8 mouse cellular contexts compared by ENCODE assay signal in the genomic region with DNA sequence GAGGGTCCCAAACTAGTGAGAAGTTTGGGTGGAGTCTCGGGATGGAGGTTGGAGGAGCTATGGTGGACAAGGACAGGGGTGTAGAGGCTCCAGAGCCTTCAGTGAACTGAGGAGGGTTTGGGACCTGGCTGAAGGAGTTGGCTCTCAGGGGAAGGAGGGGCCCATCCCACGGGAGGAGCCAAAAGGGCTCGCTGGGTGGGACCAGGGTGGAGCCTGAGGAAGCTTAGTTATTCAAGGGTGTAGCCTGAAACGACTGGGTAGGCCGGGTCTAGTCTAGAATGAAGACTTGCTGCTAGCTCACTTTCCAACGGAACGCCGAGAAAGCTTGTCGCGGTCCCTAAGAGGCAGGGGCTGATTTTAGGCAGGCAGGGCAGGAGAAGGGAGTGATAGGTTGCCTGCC. TPM values are rescaled to one million over a fixed set of nuclear protein-coding genes. Genes with fewer than 3 reads are reported as not detected.
DNase-seq lines count a peak whose midpoint lies in the region; ATAC-seq and TF ChIP-seq lines count a peak whose summit lies in the region.

No protein-coding gene starts in this region.

- no peaks in the 10 kb centered on the region for H3K36me3 ChIP-seq in ES-E14 (ENCODE audit: control insufficient read depth, insufficient read depth, low read length, poor library complexity, severe bottlenecking)
- H3K36me3 ChIP-seq in forebrain, embryonic 15.5 days: no peaks in the 10 kb centered on the region
- no peaks in the 10 kb centered on the region for H3K36me3 ChIP-seq in hindbrain, embryonic 11.5 days (ENCODE audit: control insufficient read depth, insufficient read depth, low read length)
- no peaks in the 10 kb centered on the region for H3K36me3 ChIP-seq in limb, embryonic 15.5 days
- no peaks in the 10 kb centered on the region for H3K36me3 ChIP-seq in midbrain, embryonic 15.5 days (replicated peaks)

- peaks cover 0 to 11% of the 10 kb centered on the region in 2 experiments; a peak in 1 of 4 replicates for H3K4me1 ChIP-seq in ES-E14 (ENCODE audit: control insufficient read depth in 2 of 2, insufficient read depth in 2 of 2, low read length in 2 of 2, poor library complexity in 1 of 2)
- peaks cover 17% of the 10 kb centered on the region for H3K4me1 ChIP-seq in forebrain, embryonic 15.5 days
- H3K4me1 ChIP-seq in hindbrain, embryonic 11.5 days (replicated peaks; ENCODE audit: control insufficient read depth, insufficient read depth, low read length): no peaks in the 10 kb centered on the region
- H3K4me1 ChIP-seq in limb, embryonic 15.5 days: peaks cover 18% of the 10 kb centered on the region
- peaks cover 16% of the 10 kb centered on the region for H3K4me1 ChIP-seq in midbrain, embryonic 15.5 days

- under 1% methylated on average over 10 of the region's 10 CpGs for WGBS in forebrain, embryonic 15.5 days
- 0% methylated on average over 10 of the region's 10 CpGs for WGBS in hindbrain, embryonic 11.5 days
- under 1% methylated on average over 10 of the region's 10 CpGs for WGBS in limb, embryonic 15.5 days
- WGBS in midbrain, embryonic 15.5 days: under 1% methylated on average over 10 of the region's 10 CpGs

- peak overlapping the region; percentile 65 for H3K4me2 ChIP-seq in forebrain, embryonic 15.5 days (replicated peaks)
- peak overlapping the region; percentile 69 for H3K4me2 ChIP-seq in hindbrain, embryonic 11.5 days (replicated peaks; ENCODE audit: low read depth, low read length)
- peak overlapping the region; percentile 94 for H3K4me2 ChIP-seq in limb, embryonic 15.5 days
- H3K4me2 ChIP-seq in midbrain, embryonic 15.5 days: peak overlapping the region; percentile 69

- DNase-seq in ES-E14 (ENCODE audit: low read depth, low spot score): peak; percentile 95
- DNase-seq in adrenal gland, postnatal 36 days: peak; percentile 90
- peak; percentile 51 for DNase-seq in hindbrain, embryonic 11.5 days (ENCODE audit: low spot score)
- DNase-seq in thymus, postnatal 0 days (ENCODE audit: low spot score): no peak
- DNase-seq in left cerebral cortex, adult 9 months (ENCODE audit: low spot score in 2 of 2): no peak

- in situ Hi-C loops in ES-E14 (cut with MboI; ENCODE audit: low sequenced_read_pairs in 2 of 2, unreplicated experiment in 2 of 2): no loop called here

- H3K27ac ChIP-seq in ES-E14 (ENCODE audit: insufficient read depth, low read depth, low read length, poor library complexity, severe bottlenecking): no peak overlapping the region
- no peak overlapping the region for H3K27ac ChIP-seq in forebrain, embryonic 15.5 days (replicated peaks)
- no peak overlapping the region for H3K27ac ChIP-seq in hindbrain, embryonic 11.5 days (ENCODE audit: low read depth, low read length)
- H3K27ac ChIP-seq in limb, embryonic 15.5 days: peak overlapping the region; percentile 83
- H3K27ac ChIP-seq in midbrain, embryonic 15.5 days: no peak overlapping the region

- 0 out of 2 replicates have a peak, but pooled peaks have one; percentile 27 for ATAC-seq in forebrain, embryonic 15.5 days (replicated peaks)
- ATAC-seq in hindbrain, embryonic 11.5 days (ENCODE audit: low FRiP score): 0 out of 2 replicates have a peak, but pooled peaks have one; percentile 8
- ATAC-seq in limb, embryonic 15.5 days (ENCODE audit: insufficient number of reproducible peaks, low FRiP score, low TSS enrichment, low read depth): 0 out of 2 replicates have a peak, but pooled peaks have one; percentile 59
- ATAC-seq in midbrain, embryonic 15.5 days (replicated peaks): peak; percentile 31; the same call in 1 of the 2 replicates

- peak overlapping the region; percentile 65 to 92 for H3K4me3 ChIP-seq in ES-E14 (ENCODE audit: insufficient read depth in 1 of 2, low read depth in 1 of 2, low read length in 2 of 2, poor library complexity in 1 of 2, severe bottlenecking in 1 of 2)
- peak overlapping the region; percentile 40 for H3K4me3 ChIP-seq in forebrain, embryonic 15.5 days
- H3K4me3 ChIP-seq in hindbrain, embryonic 11.5 days (ENCODE audit: low read depth, low read length): peak overlapping the region; percentile 36; the same call in 1 of the 2 replicates
- peak overlapping the region; percentile 54 for H3K4me3 ChIP-seq in limb, embryonic 15.5 days
- H3K4me3 ChIP-seq in midbrain, embryonic 15.5 days: peak overlapping the region; percentile 37

- H3K9ac ChIP-seq in ES-E14 (ENCODE audit: insufficient read depth, low read depth, low read length, poor library complexity, severe bottlenecking): 0 out of 2 replicates have a peak overlapping the region, but pooled peaks have one; percentile 32
- peak overlapping the region; percentile 46 for H3K9ac ChIP-seq in forebrain, embryonic 15.5 days (replicated peaks)
- no peak overlapping the region for H3K9ac ChIP-seq in hindbrain, embryonic 11.5 days (ENCODE audit: low read depth, low read length)
- H3K9ac ChIP-seq in limb, embryonic 15.5 days: no peak overlapping the region
- H3K9ac ChIP-seq in midbrain, embryonic 15.5 days: no peak overlapping the region

- H3K27me3 ChIP-seq in forebrain, embryonic 15.5 days: peaks cover 29% of the 10 kb centered on the region
- peaks cover 20% of the 10 kb centered on the region for H3K27me3 ChIP-seq in hindbrain, embryonic 11.5 days (ENCODE audit: control insufficient read depth, insufficient read depth, low read length)
- peaks cover 36% of the 10 kb centered on the region for H3K27me3 ChIP-seq in limb, embryonic 15.5 days
- peaks cover 26% of the 10 kb centered on the region for H3K27me3 ChIP-seq in midbrain, embryonic 15.5 days (replicated peaks)

- no peaks in the 10 kb centered on the region for H3K9me3 ChIP-seq in ES-E14 (ENCODE audit: control insufficient read depth, insufficient read depth, low read depth, low read length)
- H3K9me3 ChIP-seq in forebrain, embryonic 15.5 days: no peaks in the 10 kb centered on the region
- no peaks in the 10 kb centered on the region for H3K9me3 ChIP-seq in hindbrain, embryonic 11.5 days (ENCODE audit: control insufficient read depth, low read length)
- H3K9me3 ChIP-seq in limb, embryonic 15.5 days: no peaks in the 10 kb centered on the region
- H3K9me3 ChIP-seq in midbrain, embryonic 15.5 days: no peaks in the 10 kb centered on the region

TF ChIP-seq in ES-E14, 5 proteins besides CTCF, POLR2A, EP300 and RAD21 (continues in another document):
- TF ChIP-seq HCFC1 (IDR thresholded peaks at IDR 0.05; ENCODE audit: borderline replicate concordance, insufficient read depth, low read length) (no peak), ZNF384 (IDR thresholded peaks at IDR 0.05; ENCODE audit: low read depth, low read length) (no peak), CHD2 (IDR thresholded peaks at IDR 0.05; ENCODE audit: low read depth, low read length) (no peak)

RNA-seq across cellular contexts. Expression of gene Tsks, which starts 9.0 kb away (rescaled TPM):
- 0.49 and 0.85 TPM in 2 replicates for total RNA-seq in ES-E14 (2012; rRNA removed)
- total RNA-seq in adrenal gland, postnatal 36 days (2021): not detected
- polyA plus RNA-seq in forebrain, embryonic 15.5 days (2015; fragmentation: Nextera tagmentation; extraction: Ambion mirVana): not detected in 2 replicates
- 0.09 and 0.14 TPM in 2 replicates for polyA plus RNA-seq in hindbrain, embryonic 11.5 days (2014; fragmentation: Nextera tagmentation; extraction: Ambion mirVana)
- 0.17 TPM in 1 of 2 replicates, not detected in the other for polyA plus RNA-seq in limb, embryonic 15.5 days (2015; fragmentation: Nextera tagmentation; extraction: Ambion mirVana)
- 0.11 and 0.21 TPM in 2 replicates for polyA plus RNA-seq in midbrain, embryonic 15.5 days (2015; fragmentation: Nextera tagmentation; extraction: Ambion mirVana)
- polyA plus RNA-seq in thymus, postnatal 0 days (2015; fragmentation: Nextera tagmentation; extraction: Ambion mirVana): 0.23 and 0.25 TPM in 2 replicates

RNA-seq across cellular contexts. Expression of gene Ap2a1, which starts 22.7 kb away (rescaled TPM):
- total RNA-seq in ES-E14 (2012; rRNA removed): 82.5 and 94.9 TPM in 2 replicates
- total RNA-seq in adrenal gland, postnatal 36 days (2021): 100 to 1,000 TPM in 1 of 2 experiments, 10 to 100 TPM in 1; 95.0 to 106 TPM
- 105 and 107 TPM in 2 replicates for polyA plus RNA-seq in forebrain, embryonic 15.5 days (2015; fragmentation: Nextera tagmentation; extraction: Ambion mirVana)
- polyA plus RNA-seq in hindbrain, embryonic 11.5 days (2014; fragmentation: Nextera tagmentation; extraction: Ambion mirVana): 82.7 and 85.0 TPM in 2 replicates
- polyA plus RNA-seq in limb, embryonic 15.5 days (2015; fragmentation: Nextera tagmentation; extraction: Ambion mirVana): 68.8 and 71.9 TPM in 2 replicates
- 122 and 140 TPM in 2 replicates for polyA plus RNA-seq in midbrain, embryonic 15.5 days (2015; fragmentation: Nextera tagmentation; extraction: Ambion mirVana)
- 34.5 and 37.5 TPM in 2 replicates for polyA plus RNA-seq in thymus, postnatal 0 days (2015; fragmentation: Nextera tagmentation; extraction: Ambion mirVana)

RNA-seq across cellular contexts. Expression of gene Cpt1c, which starts 22.7 kb away (rescaled TPM):
- total RNA-seq in ES-E14 (2012; rRNA removed): 60.3 and 123 TPM in 2 replicates
- 10 to 100 TPM in 1 of 2 experiments, 1 to 10 TPM in 1; 8.6 to 10.7 TPM for total RNA-seq in adrenal gland, postnatal 36 days (2021)
- 48.2 and 51.6 TPM in 2 replicates for polyA plus RNA-seq in forebrain, embryonic 15.5 days (2015; fragmentation: Nextera tagmentation; extraction: Ambion mirVana)
- 23.4 and 23.5 TPM in 2 replicates for polyA plus RNA-seq in hindbrain, embryonic 11.5 days (2014; fragmentation: Nextera tagmentation; extraction: Ambion mirVana)
- 27.9 and 28.3 TPM in 2 replicates for polyA plus RNA-seq in limb, embryonic 15.5 days (2015; fragmentation: Nextera tagmentation; extraction: Ambion mirVana)
- polyA plus RNA-seq in midbrain, embryonic 15.5 days (2015; fragmentation: Nextera tagmentation; extraction: Ambion mirVana): 56.5 and 58.2 TPM in 2 replicates
- 1.2 and 2.0 TPM in 2 replicates for polyA plus RNA-seq in thymus, postnatal 0 days (2015; fragmentation: Nextera tagmentation; extraction: Ambion mirVana)

RNA-seq across cellular contexts. Expression of gene Prmt1, which starts 34.4 kb away (rescaled TPM):
- 413 and 429 TPM in 2 replicates for total RNA-seq in ES-E14 (2012; rRNA removed)
- 100 to 1,000 TPM; 236 to 262 TPM for total RNA-seq in adrenal gland, postnatal 36 days (2021)
- 703 and 728 TPM in 2 replicates for polyA plus RNA-seq in forebrain, embryonic 15.5 days (2015; fragmentation: Nextera tagmentation; extraction: Ambion mirVana)
- 249 and 259 TPM in 2 replicates for polyA plus RNA-seq in hindbrain, embryonic 11.5 days (2014; fragmentation: Nextera tagmentation; extraction: Ambion mirVana)
- 408 and 429 TPM in 2 replicates for polyA plus RNA-seq in limb, embryonic 15.5 days (2015; fragmentation: Nextera tagmentation; extraction: Ambion mirVana)
- 697 and 717 TPM in 2 replicates for polyA plus RNA-seq in midbrain, embryonic 15.5 days (2015; fragmentation: Nextera tagmentation; extraction: Ambion mirVana)
- polyA plus RNA-seq in thymus, postnatal 0 days (2015; fragmentation: Nextera tagmentation; extraction: Ambion mirVana): 364 and 365 TPM in 2 replicates

RNA-seq across cellular contexts. Expression of gene Irf3, which starts 45.5 kb away (rescaled TPM):
- total RNA-seq in ES-E14 (2012; rRNA removed): 45.9 and 68.4 TPM in 2 replicates
- 100 to 1,000 TPM in 1 of 2 experiments, 10 to 100 TPM in 1; 90.4 to 123 TPM for total RNA-seq in adrenal gland, postnatal 36 days (2021)
- 62.6 and 66.6 TPM in 2 replicates for polyA plus RNA-seq in forebrain, embryonic 15.5 days (2015; fragmentation: Nextera tagmentation; extraction: Ambion mirVana)
- 59.6 and 63.9 TPM in 2 replicates for polyA plus RNA-seq in hindbrain, embryonic 11.5 days (2014; fragmentation: Nextera tagmentation; extraction: Ambion mirVana)
- 101 and 105 TPM in 2 replicates for polyA plus RNA-seq in limb, embryonic 15.5 days (2015; fragmentation: Nextera tagmentation; extraction: Ambion mirVana)
- 61.9 and 66.8 TPM in 2 replicates for polyA plus RNA-seq in midbrain, embryonic 15.5 days (2015; fragmentation: Nextera tagmentation; extraction: Ambion mirVana)
- 138 and 145 TPM in 2 replicates for polyA plus RNA-seq in thymus, postnatal 0 days (2015; fragmentation: Nextera tagmentation; extraction: Ambion mirVana)

Comparison
In these comparisons a context has a peak if more than half of its experiments do, and no peak if none do; other contexts are left out.
1. DNase-seq: peak in ES-E14 (single experiment), adrenal gland, postnatal 36 days (2 of 2) and hindbrain, embryonic 11.5 days (single experiment); none in thymus, postnatal 0 days (single experiment) and left cerebral cortex, adult 9 months (0 of 2).
2. H3K9ac ChIP-seq: peak in ES-E14 (single experiment) and forebrain, embryonic 15.5 days (single experiment); none in hindbrain, embryonic 11.5 days (single experiment), limb, embryonic 15.5 days (single experiment) and midbrain, embryonic 15.5 days (single experiment).
3. ATAC-seq: peak in every context shown above with its lines; median percentile 59 in limb, embryonic 15.5 days; 31 in midbrain, embryonic 15.5 days; 27 in forebrain, embryonic 15.5 days; 8 in hindbrain, embryonic 11.5 days.
4. Peak in every context shown above with its lines, with median percentiles within 50 percentile points of each other: H3K4me3 ChIP-seq and H3K4me2 ChIP-seq.